Mouse (Mus musculus) frontal cortex, postnatal 25 days (tissue): ENCODE data around the gene Cops6.

ENCODE experiments used
- DNase-seq, 2 experiments: peaks; one replicate each; pipeline ENCODE4 v3.0.0; 2022; ENCODE audit warnings: low spot score in 2 of 2

The Cops6 gene

GRCm38 (mm10) chr5:138187661-138188306 is 26.9 kb downstream of the Cops6 start:
- peak in 1 of 2 experiments; percentile 62 for DNase-seq

GRCm38 (mm10) chr5:138193771-138194727 is 33.2 kb downstream of the Cops6 start, which contains the start of gene Mblac1:
Mblac1 (plus strand) TSS chr5:138194314.
- peak; percentile 73 to 86 for DNase-seq

GRCm38 (mm10) chr5:138194755-138195345 is 34.0 kb downstream of the Cops6 start:
- peak in 1 of 2 experiments; percentile 33 for DNase-seq

- DNase-seq, result no peak
Observed at GRCm38 (mm10) chr5:138195463-138195862, 34.6 kb downstream of the Cops6 start.

- DNase-seq, result no peak
Observed at GRCm38 (mm10) chr5:138199576-138199975, 38.7 kb downstream of the Cops6 start.

- no peak for DNase-seq
Observed at GRCm38 (mm10) chr5:138202086-138202485, 41.2 kb downstream of the Cops6 start.

GRCm38 (mm10) chr5:138207253-138207652 is 46.4 kb downstream of the Cops6 start:
- no peak for DNase-seq

GRCm38 (mm10) chr5:138207873-138208272 is 47.0 kb downstream of the Cops6 start:
- no peak for DNase-seq
